In the genomic region with DNA sequence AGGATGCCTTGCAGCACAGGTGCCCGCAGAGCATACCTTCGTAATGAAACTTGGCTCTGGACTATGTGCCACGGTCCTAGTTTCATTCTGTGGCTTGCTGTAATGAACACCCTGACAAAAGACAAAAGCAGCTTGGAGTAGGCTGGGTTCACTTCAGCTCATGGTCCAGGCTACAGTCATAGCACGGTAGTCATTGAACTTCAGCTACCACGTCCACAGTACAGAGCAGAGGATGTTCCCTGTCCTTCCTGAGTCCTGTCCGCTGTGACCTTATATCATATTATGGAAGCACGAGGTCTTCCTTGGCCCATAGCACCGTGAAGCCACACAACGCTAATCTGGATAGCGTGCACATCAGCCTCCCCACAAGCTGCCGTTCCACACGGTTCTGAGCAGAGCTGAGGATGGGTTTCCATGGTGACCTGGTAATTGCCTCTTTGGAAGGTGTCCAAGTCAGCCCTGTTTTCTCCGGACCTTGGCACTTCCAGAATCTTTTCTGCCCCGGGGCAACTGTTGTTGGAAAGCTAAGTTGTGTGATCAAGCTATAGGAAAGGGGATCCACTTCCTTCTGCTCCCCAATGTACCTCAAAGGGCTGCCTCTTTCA, we compare ENCODE assay signal across 12 mouse cellular contexts. TPM values are rescaled to one million over a fixed set of nuclear protein-coding genes. Genes with fewer than 3 reads are reported as not detected.
A peak's percentile ranks its signal among the peaks of the same experiment; 100 is the strongest.
DNase-seq lines count a peak whose midpoint lies in the region; ATAC-seq lines count a peak whose summit lies in the region.
"Had no signal": no experiment of that assay in that cellular context is flagged by ENCODE, and none has a peak within 500 bp of the region (broad histone marks: within the 10 kb centered on the region; RNA-seq: fewer than 3 reads in every experiment).

No protein-coding gene starts in this region.

- H3K36me3 ChIP-seq in kidney, embryonic 14.5 days (ENCODE audit: control insufficient read depth, insufficient read depth, low read length) = no peaks in the 10 kb centered on the region
- no peaks in the 10 kb centered on the region for H3K36me3 ChIP-seq in heart, embryonic 11.5 days (ENCODE audit: control insufficient read depth, insufficient read depth, low read length)

- no peaks in the 10 kb centered on the region for H3K9me3 ChIP-seq in kidney, embryonic 14.5 days (ENCODE audit: control insufficient read depth, low read length)
- H3K9me3 ChIP-seq in heart, embryonic 11.5 days (replicated peaks; ENCODE audit: control insufficient read depth, low read length) = no peaks in the 10 kb centered on the region

- no peak overlapping the region for H3K9ac ChIP-seq in kidney, embryonic 14.5 days (ENCODE audit: low read depth, low read length)
- no peak overlapping the region for H3K9ac ChIP-seq in heart, embryonic 11.5 days (ENCODE audit: low read depth, low read length)

- no peak overlapping the region for H3K4me3 ChIP-seq in kidney, embryonic 14.5 days (ENCODE audit: low read length)
- H3K4me3 ChIP-seq in heart, embryonic 11.5 days (ENCODE audit: low read depth, low read length) = no peak overlapping the region
- H3K4me3 ChIP-seq: heart, adult 2 months had no signal

- H3K4me2 ChIP-seq in kidney, embryonic 14.5 days (replicated peaks; ENCODE audit: low read depth, low read length) = no peak overlapping the region
- H3K4me2 ChIP-seq in heart, embryonic 11.5 days = no peak overlapping the region

- ATAC-seq in kidney, embryonic 14.5 days (ENCODE audit: low FRiP score, low TSS enrichment) = no peak
- no peak; the same call in 1 of the 2 replicates for ATAC-seq in heart, embryonic 11.5 days (replicated peaks; ENCODE audit: insufficient number of reproducible peaks, low FRiP score, low TSS enrichment)

- WGBS in kidney, embryonic 14.5 days = 83% methylated on average over 14 of the region's 14 CpGs
- WGBS in heart, embryonic 11.5 days (ENCODE audit: insufficient replicate concordance) = 81% methylated on average over 14 of the region's 14 CpGs

- intact Hi-C loops in left cerebral cortex, postnatal 4 days (cut with DNase I) = no loop called here

- DNase-seq in kidney, adult 9 months = peak; percentile 7
- peak; percentile 58 for DNase-seq in brain, adult 2 months (ENCODE audit: low read depth, low spot score)
- DNase-seq in frontal cortex, postnatal 36 days (ENCODE audit: low spot score in 2 of 2) = peak; percentile 12 to 34
- DNase-seq in left cerebral cortex, postnatal 4 days = peak; percentile 73
- DNase-seq in thymus, postnatal 14 days = no peak
- no peak for DNase-seq in lung, postnatal 4 days
- DNase-seq: cerebellum, adult 9-11 months; heart, adult 2 months; lung, adult 2 months; thymus, postnatal 4 days had no signal

- no peaks in the 10 kb centered on the region for H3K27me3 ChIP-seq in kidney, embryonic 14.5 days (ENCODE audit: control insufficient read depth, insufficient read depth, low read length)
- no peaks in the 10 kb centered on the region for H3K27me3 ChIP-seq in heart, embryonic 11.5 days (ENCODE audit: control insufficient read depth, insufficient read depth, low read length)

- no peak overlapping the region for H3K27ac ChIP-seq in kidney, embryonic 14.5 days (ENCODE audit: low read depth, low read length)
- no peak overlapping the region for H3K27ac ChIP-seq in heart, embryonic 11.5 days (ENCODE audit: low read depth, low read length)
- H3K27ac ChIP-seq: heart, adult 2 months had no signal

- no peaks in the 10 kb centered on the region for H3K4me1 ChIP-seq in kidney, embryonic 14.5 days (ENCODE audit: control insufficient read depth, insufficient read depth, low read length)
- no peaks in the 10 kb centered on the region for H3K4me1 ChIP-seq in heart, embryonic 11.5 days (ENCODE audit: control insufficient read depth, insufficient read depth, low read length)

RNA-seq across cellular contexts. Expression of a gene that starts 42.5 kb away (rescaled TPM):
- polyA plus RNA-seq in kidney, embryonic 14.5 days (2014; fragmentation: Nextera tagmentation; extraction: Ambion mirVana) = 14.5 and 19.4 TPM in 2 replicates
- 10 to 100 TPM; 50.4 to 61.7 TPM for total RNA-seq in left cerebral cortex, postnatal 4 days (2021)
- 0.56 and 0.75 TPM in 2 replicates for polyA plus RNA-seq in heart, embryonic 11.5 days (2014; fragmentation: Nextera tagmentation; extraction: Ambion mirVana)

Comparison
In these comparisons a context has a peak if more than half of its experiments do, and no peak if none do; other contexts are left out.
1. DNase-seq: peak in kidney, adult 9 months (single experiment), brain, adult 2 months (single experiment), frontal cortex, postnatal 36 days (2 of 2) and left cerebral cortex, postnatal 4 days (single experiment); none in thymus, postnatal 14 days (single experiment) and lung, postnatal 4 days (0 of 2).